Mouse (Mus musculus) cerebellum, adult 11-12 months (tissue): ENCODE measurements around the gene Ipp.

Source experiments
- DNase-seq: peaks from one replicate; pipeline ENCODE4 v3.0.0; 2022

The Ipp gene

GRCm38 (mm10) chr4:116558151-116558882 lies 51.0 kb downstream of the Ipp start:
- DNase-seq = no peak
